Mouse (Mus musculus): ENCODE data around the gene Gjb5. TPM values are rescaled to one million over a fixed set of nuclear protein-coding genes. Genes with fewer than 3 reads are reported as not detected.

Gjb5 gene
- total and polyA plus RNA-seq, 3 experiments: not detected

- Histone ChIP-seq H3K4me1 (ENCODE audit: control insufficient read depth in 1 of 2, insufficient read depth in 2 of 2, low read length in 2 of 2) (no peaks in the 10 kb centered on the region), H3K9me3 (replicated peaks; ENCODE audit: insufficient read depth, low read length) (no peaks in the 10 kb centered on the region), H3K36me3 (ENCODE audit: control insufficient read depth in 1 of 2, insufficient read depth in 2 of 2, low read length in 2 of 2) (no peaks in the 10 kb centered on the region), H3K27ac (ENCODE audit: control insufficient read depth, low read depth, low read length) (no peak within 1 kb of the TSS), H3K4me3 (ENCODE audit: control insufficient read depth in 1 of 2, insufficient read depth in 1 of 2, low read depth in 2 of 2, low read length in 2 of 2) (no peak within 1 kb of the TSS), H3K9ac (ENCODE audit: control insufficient read depth, low read depth, low read length, poor library complexity, severe bottlenecking) (no peak within 1 kb of the TSS), H3K27me3 (ENCODE audit: control insufficient read depth in 1 of 2, insufficient read depth in 2 of 2, low read length in 2 of 2) (no peaks in the 10 kb centered on the region), H3K79me2 (ENCODE audit: control insufficient read depth, insufficient read depth, low read length, poor library complexity) (no peaks in the 10 kb centered on the region)
- TF ChIP-seq GATA1 (IDR thresholded peaks at IDR 0.05; ENCODE audit: low read depth, low read length): no peak
- no peak for TF ChIP-seq RCOR1 (IDR thresholded peaks at IDR 0.05; ENCODE audit: low read depth, low read length)
- no peak for TF ChIP-seq SMC3 (IDR thresholded peaks at IDR 0.05; ENCODE audit: low read depth, low read length)
- TF ChIP-seq NELFE (IDR thresholded peaks at IDR 0.05; ENCODE audit: low read depth, low read length): no peak
- TF ChIP-seq ZMIZ1 (IDR thresholded peaks at IDR 0.05; ENCODE audit: low read depth, low read length): no peak
- TF ChIP-seq POLR2AphosphoS5 (IDR thresholded peaks at IDR 0.05; ENCODE audit: borderline replicate concordance, low read depth, low read length): no peak
- TF ChIP-seq USF1 (IDR thresholded peaks at IDR 0.05; ENCODE audit: low read depth, low read length): no peak
- no peak for TF ChIP-seq USF2 (IDR thresholded peaks at IDR 0.05; ENCODE audit: borderline replicate concordance in 1 of 2, insufficient read depth in 1 of 2, low read depth in 1 of 2, low read length in 2 of 2)
- no peak for TF ChIP-seq TBP (IDR thresholded peaks at IDR 0.05; ENCODE audit: low read depth, low read length)
- no peak for TF ChIP-seq EP300 (IDR thresholded peaks at IDR 0.05; ENCODE audit: low read depth in 1 of 2, low read length in 2 of 2)
- TF ChIP-seq UBTF (IDR thresholded peaks at IDR 0.05; ENCODE audit: borderline replicate concordance, insufficient read depth, low read depth, low read length): no peak
- no peak for TF ChIP-seq ZNF384 (IDR thresholded peaks at IDR 0.05; ENCODE audit: low read depth, low read length)
- no peak for TF ChIP-seq MAX (IDR thresholded peaks at IDR 0.05; ENCODE audit: low read length)
- TF ChIP-seq MEF2A (IDR thresholded peaks at IDR 0.05; ENCODE audit: extremely low read depth, insufficient replicate concordance, low read depth, low read length, poor library complexity, severe bottlenecking): no peak
- TF ChIP-seq JUND (IDR thresholded peaks at IDR 0.05; ENCODE audit: low read depth, low read length): no peak
- DNase-seq (ENCODE audit: low read depth, low spot score): no peak
Observed at GRCm38 (mm10) chr4:127313861-127314260, 44.1 kb downstream of the Gjb5 start, which contains the start of gene Gja4. Gja4 (minus strand) TSS chr4:127314039.

- H3K9me3 ChIP-seq (replicated peaks; ENCODE audit: insufficient read depth, low read length): no peaks in the 10 kb centered on the region
- no peak for TF ChIP-seq MYB (IDR thresholded peaks at IDR 0.05; ENCODE audit: low read depth, low read length)
- no peak for TF ChIP-seq TCF12 (IDR thresholded peaks at IDR 0.05; ENCODE audit: low read depth, low read length)
- TF ChIP-seq KAT2A (conservative IDR thresholded peaks at IDR 0.05; ENCODE audit: low read depth, low read length): no peak
- TF ChIP-seq EP300 (IDR thresholded peaks at IDR 0.05; ENCODE audit: low read depth in 1 of 2, low read length in 2 of 2): no peak
- no peak for TF ChIP-seq MXI1 (IDR thresholded peaks at IDR 0.05; ENCODE audit: low read depth, low read length)
- no peak for TF ChIP-seq MEF2A (IDR thresholded peaks at IDR 0.05; ENCODE audit: extremely low read depth, insufficient replicate concordance, low read depth, low read length, poor library complexity, severe bottlenecking)
- TF ChIP-seq BHLHE40 (IDR thresholded peaks at IDR 0.05; ENCODE audit: borderline replicate concordance, low read depth, low read length): no peak
- TF ChIP-seq ZC3H11A (IDR thresholded peaks at IDR 0.05; ENCODE audit: low read depth, low read length): no peak
- H3K4me3 ChIP-seq (ENCODE audit: control insufficient read depth in 1 of 2, insufficient read depth in 1 of 2, low read depth in 2 of 2, low read length in 2 of 2): no peak overlapping the region
- no peak overlapping the region for H3K9ac ChIP-seq (ENCODE audit: control insufficient read depth, low read depth, low read length, poor library complexity, severe bottlenecking)
- no peak overlapping the region for H3K27ac ChIP-seq (ENCODE audit: control insufficient read depth, low read depth, low read length)
- H3K79me2 ChIP-seq (ENCODE audit: control insufficient read depth, insufficient read depth, low read length, poor library complexity): no peaks in the 10 kb centered on the region
- no peaks in the 10 kb centered on the region for H3K36me3 ChIP-seq (ENCODE audit: control insufficient read depth in 1 of 2, insufficient read depth in 2 of 2, low read length in 2 of 2)
- no peaks in the 10 kb centered on the region for H3K4me1 ChIP-seq (ENCODE audit: control insufficient read depth in 1 of 2, insufficient read depth in 2 of 2, low read length in 2 of 2)
- DNase-seq (ENCODE audit: low read depth, low spot score): no peak
- H3K27me3 ChIP-seq (ENCODE audit: control insufficient read depth in 1 of 2, insufficient read depth in 2 of 2, low read length in 2 of 2): no peaks in the 10 kb centered on the region
Observed at GRCm38 (mm10) chr4:127312349-127312748, 45.6 kb downstream of the Gjb5 start.

Measured in MEL (cell line).